Mouse (Mus musculus): ENCODE data around the gene Tmem132b. TPM values are rescaled to one million over a fixed set of nuclear protein-coding genes. Genes with fewer than 3 reads are reported as not detected.
A peak's percentile ranks its signal among the peaks of the same experiment; 100 is the strongest.

The Tmem132b gene
- polyA plus RNA-seq, 1 experiment from 2014 or later = 0.21 TPM

DNA sequence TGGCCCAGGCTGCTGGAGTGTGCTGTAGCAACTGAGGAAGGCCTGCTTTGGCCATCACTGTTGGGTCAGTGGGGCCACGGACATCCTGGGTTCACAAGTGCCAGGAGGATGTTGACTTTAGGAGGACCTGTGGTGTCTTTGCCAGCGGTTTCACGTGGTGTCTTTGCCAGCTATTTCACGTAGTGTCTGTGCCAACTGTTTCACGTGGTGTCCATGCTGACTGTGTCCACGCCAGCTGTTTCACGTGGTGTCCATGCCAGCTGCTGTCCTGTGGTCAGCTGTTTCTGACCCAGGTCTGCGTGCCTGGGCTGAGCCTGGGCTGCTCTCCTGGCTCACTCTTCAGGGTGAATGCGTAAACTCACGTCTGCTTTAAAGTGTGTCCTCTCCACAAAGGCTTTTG lies 35.9 kb upstream of the Tmem132b start:
- ATAC-seq (ENCODE audit: low FRiP score, low TSS enrichment) (peak; percentile 16; the same call in 1 of the 2 replicates), DNase-seq (ENCODE audit: low spot score) (no peak)
- 75% methylated on average over 10 of the region's 10 CpGs for WGBS
- no peaks in the 10 kb centered on the region for H3K9me3 ChIP-seq (ENCODE audit: control insufficient read depth, low read length)
- H3K4me2 ChIP-seq (replicated peaks; ENCODE audit: low read depth) = no peak overlapping the region
- H3K27ac ChIP-seq (replicated peaks) = no peak overlapping the region
- no peaks in the 10 kb centered on the region for H3K27me3 ChIP-seq (ENCODE audit: control insufficient read depth, insufficient read depth, low read length)
- no peaks in the 10 kb centered on the region for H3K4me1 ChIP-seq (replicated peaks; ENCODE audit: control insufficient read depth, insufficient read depth)
- no peak for TF ChIP-seq CTCF (IDR thresholded peaks at IDR 0.05; ENCODE audit: low read depth)
- TF ChIP-seq EP300 (optimal IDR thresholded peaks at IDR 0.05) = no peak
- peaks cover 2% of the 10 kb centered on the region; the same call in 1 of the 2 replicates for H3K36me3 ChIP-seq (ENCODE audit: control insufficient read depth, insufficient read depth, low read length)
- no peak overlapping the region for H3K9ac ChIP-seq (ENCODE audit: low read length)
- no peak overlapping the region for H3K4me3 ChIP-seq (ENCODE audit: low read depth, low read length)

DNA sequence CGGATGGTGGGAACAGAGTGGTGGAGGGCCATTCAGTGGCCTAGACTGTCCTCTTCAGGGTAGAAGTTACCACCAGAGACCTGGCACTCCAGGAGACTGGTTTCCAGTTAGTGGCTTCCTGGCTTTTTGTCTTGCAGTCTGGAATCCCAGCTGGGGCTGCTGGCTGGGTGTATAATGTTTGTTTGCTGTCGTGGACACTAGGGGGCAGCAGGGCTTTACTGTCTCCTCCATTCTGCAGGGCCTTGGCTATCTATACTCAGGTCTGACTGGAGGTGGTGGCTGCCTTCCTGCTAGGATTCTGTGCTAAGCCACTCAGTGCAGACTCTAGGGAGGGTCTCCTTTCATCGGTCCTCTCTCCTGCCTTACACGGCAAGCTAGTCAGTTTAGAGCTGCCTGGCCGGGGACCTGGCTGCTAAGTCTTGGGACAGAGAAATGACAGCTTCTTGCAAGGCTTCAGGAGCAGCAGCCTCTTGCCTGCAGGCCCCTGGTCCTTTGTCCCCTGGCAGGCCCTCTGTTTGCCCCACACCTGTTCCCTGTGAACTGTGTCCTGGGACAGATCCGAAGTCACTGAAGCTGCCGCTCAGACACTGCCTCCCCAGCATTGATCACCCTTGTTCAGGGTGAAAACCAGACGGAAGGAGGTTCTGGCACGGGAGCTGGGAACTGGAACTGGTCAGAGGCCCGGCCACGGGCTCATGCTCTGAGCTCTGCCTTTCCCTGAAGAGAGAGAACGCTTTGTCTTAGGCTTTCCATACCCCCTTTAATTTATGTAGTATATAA lies 33.6 kb upstream of the Tmem132b start:
- Histone ChIP-seq H3K4me2 (replicated peaks; ENCODE audit: low read depth) (no peak overlapping the region), H3K36me3 (ENCODE audit: control insufficient read depth, insufficient read depth, low read length) (peaks cover 2% of the 10 kb centered on the region; the same call in 1 of the 2 replicates), H3K4me1 (replicated peaks; ENCODE audit: control insufficient read depth, insufficient read depth) (no peaks in the 10 kb centered on the region), H3K4me3 (ENCODE audit: low read depth, low read length) (no peak overlapping the region), H3K27ac (replicated peaks) (no peak overlapping the region), H3K27me3 (ENCODE audit: control insufficient read depth, insufficient read depth, low read length) (no peaks in the 10 kb centered on the region), H3K9ac (ENCODE audit: low read length) (no peak overlapping the region), H3K9me3 (ENCODE audit: control insufficient read depth, low read length) (no peaks in the 10 kb centered on the region)
- peak; percentile 75 for TF ChIP-seq CTCF (IDR thresholded peaks at IDR 0.05; ENCODE audit: low read depth)
- no peak for TF ChIP-seq EP300 (optimal IDR thresholded peaks at IDR 0.05)
- DNase-seq (ENCODE audit: low spot score) (peak; percentile 61), ATAC-seq (ENCODE audit: low FRiP score, low TSS enrichment) (peak; percentile 41; the same call in 1 of the 2 replicates)
- WGBS = 65% methylated on average over 12 of the region's 12 CpGs

DNA sequence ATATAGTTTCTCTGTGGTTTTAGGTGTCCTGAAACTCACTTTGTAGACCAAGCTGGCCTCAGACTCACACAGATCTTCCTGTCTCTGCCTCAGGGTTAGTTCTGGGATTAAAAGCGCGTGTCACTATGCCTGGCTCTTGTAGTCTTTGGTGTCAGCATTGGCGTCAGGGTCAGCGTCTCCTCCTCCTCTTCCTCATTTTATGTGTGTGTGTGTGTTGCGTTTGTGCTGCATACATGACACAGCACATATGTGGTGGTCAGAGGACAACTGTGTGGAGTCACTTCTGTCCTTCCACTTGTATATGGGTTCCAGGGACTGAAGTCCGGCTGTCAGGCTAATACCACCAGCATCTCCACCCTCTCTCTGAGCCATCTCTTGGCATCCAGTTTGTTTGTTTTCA lies 30.1 kb upstream of the Tmem132b start:
- no peak overlapping the region for H3K9ac ChIP-seq (ENCODE audit: low read length)
- DNase-seq (ENCODE audit: low spot score) (no peak), ATAC-seq (ENCODE audit: low FRiP score, low TSS enrichment) (no peak)
- H3K27me3 ChIP-seq (ENCODE audit: control insufficient read depth, insufficient read depth, low read length) = no peaks in the 10 kb centered on the region
- no peaks in the 10 kb centered on the region for H3K9me3 ChIP-seq (ENCODE audit: control insufficient read depth, low read length)
- no peak overlapping the region for H3K27ac ChIP-seq (replicated peaks)
- TF ChIP-seq EP300 (optimal IDR thresholded peaks at IDR 0.05) (no peak), CTCF (IDR thresholded peaks at IDR 0.05; ENCODE audit: low read depth) (no peak)
- H3K36me3 ChIP-seq (ENCODE audit: control insufficient read depth, insufficient read depth, low read length) = 0 out of 2 replicates have a peak, but pooled peaks cover 8% of the 10 kb centered on the region
- H3K4me1 ChIP-seq (replicated peaks; ENCODE audit: control insufficient read depth, insufficient read depth) = no peaks in the 10 kb centered on the region
- H3K4me2 ChIP-seq (replicated peaks; ENCODE audit: low read depth) = no peak overlapping the region
- no peak overlapping the region for H3K4me3 ChIP-seq (ENCODE audit: low read depth, low read length)
- WGBS = 89% methylated on average over 6 of the region's 6 CpGs

DNA sequence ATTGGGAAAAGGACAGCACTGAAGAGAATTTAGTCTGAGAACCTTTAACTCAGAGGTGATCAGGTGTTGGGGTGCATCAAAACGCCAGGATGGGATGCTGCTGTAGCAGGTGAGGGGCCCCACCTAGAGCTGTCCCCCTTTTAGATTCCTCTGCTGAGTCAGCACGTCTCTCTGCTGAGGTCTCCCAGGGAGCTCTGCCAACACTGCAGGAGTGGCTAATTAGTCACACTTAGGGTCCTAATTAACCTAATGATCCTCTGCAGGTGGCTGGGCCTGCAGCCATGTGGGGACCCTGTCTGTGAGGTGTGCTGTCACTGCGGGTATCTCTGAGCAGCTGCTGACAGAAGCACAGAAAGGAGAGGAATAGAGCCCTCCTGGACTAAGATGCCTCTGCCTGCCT lies 29.4 kb upstream of the Tmem132b start:
- DNase-seq (ENCODE audit: low spot score) (no peak), ATAC-seq (ENCODE audit: low FRiP score, low TSS enrichment) (no peak)
- H3K36me3 ChIP-seq (ENCODE audit: control insufficient read depth, insufficient read depth, low read length) = 0 out of 2 replicates have a peak, but pooled peaks cover 9% of the 10 kb centered on the region
- H3K27ac ChIP-seq (replicated peaks) = no peak overlapping the region
- H3K4me1 ChIP-seq (replicated peaks; ENCODE audit: control insufficient read depth, insufficient read depth) = no peaks in the 10 kb centered on the region
- no peaks in the 10 kb centered on the region for H3K9me3 ChIP-seq (ENCODE audit: control insufficient read depth, low read length)
- no peak for TF ChIP-seq CTCF (IDR thresholded peaks at IDR 0.05; ENCODE audit: low read depth)
- no peak for TF ChIP-seq EP300 (optimal IDR thresholded peaks at IDR 0.05)
- WGBS = 55% methylated on average over 3 of the region's 3 CpGs
- H3K4me3 ChIP-seq (ENCODE audit: low read depth, low read length) = no peak overlapping the region
- H3K4me2 ChIP-seq (replicated peaks; ENCODE audit: low read depth) = no peak overlapping the region
- no peaks in the 10 kb centered on the region for H3K27me3 ChIP-seq (ENCODE audit: control insufficient read depth, insufficient read depth, low read length)
- no peak overlapping the region for H3K9ac ChIP-seq (ENCODE audit: low read length)

DNA sequence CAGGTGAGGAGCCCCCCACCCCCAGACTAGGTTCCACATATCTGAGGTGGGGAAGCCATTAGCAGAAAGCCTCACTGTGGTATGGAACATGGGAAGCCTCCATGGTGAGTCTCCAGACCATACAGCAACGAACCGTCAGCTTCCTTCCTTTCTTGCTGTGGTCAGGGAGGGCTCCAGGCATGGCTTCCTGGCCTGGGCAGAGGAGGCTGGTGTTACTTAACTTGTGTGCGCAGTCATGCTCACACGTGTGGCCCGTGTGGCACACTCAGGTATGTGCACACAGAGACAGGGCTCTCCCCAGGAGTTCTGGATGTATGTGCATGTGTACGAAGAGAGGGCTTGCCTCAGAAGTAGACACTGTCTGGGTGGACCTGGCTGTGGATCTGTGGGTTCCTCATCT lies 27.9 kb upstream of the Tmem132b start:
- no peak for TF ChIP-seq EP300 (optimal IDR thresholded peaks at IDR 0.05)
- no peak for DNase-seq (ENCODE audit: low spot score)
- WGBS = 91% methylated on average over 6 of the region's 6 CpGs
- Histone ChIP-seq H3K4me2 (replicated peaks; ENCODE audit: low read depth) (no peak overlapping the region), H3K9me3 (ENCODE audit: control insufficient read depth, low read length) (no peaks in the 10 kb centered on the region), H3K27ac (replicated peaks) (no peak overlapping the region), H3K4me1 (replicated peaks; ENCODE audit: control insufficient read depth, insufficient read depth) (no peaks in the 10 kb centered on the region), H3K9ac (ENCODE audit: low read length) (no peak overlapping the region), H3K4me3 (ENCODE audit: low read depth, low read length) (no peak overlapping the region), H3K27me3 (ENCODE audit: control insufficient read depth, insufficient read depth, low read length) (no peaks in the 10 kb centered on the region), H3K36me3 (ENCODE audit: control insufficient read depth, insufficient read depth, low read length) (0 out of 2 replicates have a peak, but pooled peaks cover 9% of the 10 kb centered on the region)
- no peak for ATAC-seq (ENCODE audit: low FRiP score, low TSS enrichment)

DNA sequence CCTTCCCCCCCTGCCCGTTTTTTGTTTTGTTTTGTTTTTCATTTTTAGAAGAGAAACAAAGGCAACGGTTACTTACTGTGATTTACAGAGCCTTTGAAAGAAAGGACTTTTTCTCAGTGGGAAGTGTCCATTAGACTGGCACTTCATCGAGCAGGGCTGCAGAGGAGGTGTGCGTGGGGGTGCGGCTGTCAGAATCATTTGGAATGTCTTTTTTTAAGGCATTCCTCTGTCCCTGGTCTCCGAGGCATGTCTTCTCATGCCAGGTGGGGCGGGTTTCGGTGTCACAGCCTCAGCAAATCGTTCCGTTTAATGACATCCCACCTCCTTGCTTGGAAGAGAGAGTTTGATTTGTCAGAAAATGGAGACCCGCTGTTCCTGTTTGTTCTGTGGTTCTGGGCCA lies 26.9 kb upstream of the Tmem132b start:
- H3K27me3 ChIP-seq (ENCODE audit: control insufficient read depth, insufficient read depth, low read length) = no peaks in the 10 kb centered on the region
- H3K4me1 ChIP-seq (replicated peaks; ENCODE audit: control insufficient read depth, insufficient read depth) = no peaks in the 10 kb centered on the region
- H3K4me2 ChIP-seq (replicated peaks; ENCODE audit: low read depth) = no peak overlapping the region
- TF ChIP-seq EP300 (optimal IDR thresholded peaks at IDR 0.05) (no peak), CTCF (IDR thresholded peaks at IDR 0.05; ENCODE audit: low read depth) (no peak)
- peaks cover 13% of the 10 kb centered on the region for H3K36me3 ChIP-seq (ENCODE audit: control insufficient read depth, insufficient read depth, low read length)
- no peak for ATAC-seq (ENCODE audit: low FRiP score, low TSS enrichment)
- WGBS = 61% methylated on average over 11 of the region's 11 CpGs
- no peak overlapping the region for H3K9ac ChIP-seq (ENCODE audit: low read length)
- H3K4me3 ChIP-seq (ENCODE audit: low read depth, low read length) = no peak overlapping the region
- no peak overlapping the region for H3K27ac ChIP-seq (replicated peaks)
- no peak for DNase-seq (ENCODE audit: low spot score)
- H3K9me3 ChIP-seq (ENCODE audit: control insufficient read depth, low read length) = no peaks in the 10 kb centered on the region

Measured in stomach, postnatal 0 days (tissue).